Mouse (Mus musculus): ENCODE measurements around the gene Tha1. TPM values are rescaled to one million over a fixed set of nuclear protein-coding genes. Genes with fewer than 3 reads are reported as not detected.

Gene Tha1
- polyA plus RNA-seq, 1 experiment = 27.7 TPM

GRCm38 (mm10) chr11:117848985-117849671 lies 24.2 kb downstream of the Tha1 start, which contains the start of gene Birc5:
Birc5 (plus strand) TSS chr11:117849251.
- under 1% methylated on average over 51 of the region's 51 CpGs for WGBS
- Histone ChIP-seq H3K27me3 (ENCODE audit: control insufficient read depth, insufficient read depth, low read length) (no peaks in the 10 kb centered on the region), H3K27ac (ENCODE audit: insufficient read depth, low read depth, low read length) (peak within 1 kb of the TSS; percentile 91), H3K4me1 (ENCODE audit: control insufficient read depth, insufficient read depth, insufficient read length, low read length) (peaks cover 13% of the 10 kb centered on the region), H3K36me3 (ENCODE audit: control insufficient read depth, insufficient read depth, low read length) (0 out of 2 replicates have a peak, but pooled peaks cover 5% of the 10 kb centered on the region), H3K4me3 (ENCODE audit: low read depth, low read length) (peak within 1 kb of the TSS; percentile 80)
- TF ChIP-seq POLR2A (IDR thresholded peaks at IDR 0.05; ENCODE audit: low read depth, low read length) (peak; percentile 90), CTCF (IDR thresholded peaks at IDR 0.05; ENCODE audit: extremely low read depth, insufficient read length, insufficient replicate concordance, low read depth, low read length) (no peak)

DNA sequence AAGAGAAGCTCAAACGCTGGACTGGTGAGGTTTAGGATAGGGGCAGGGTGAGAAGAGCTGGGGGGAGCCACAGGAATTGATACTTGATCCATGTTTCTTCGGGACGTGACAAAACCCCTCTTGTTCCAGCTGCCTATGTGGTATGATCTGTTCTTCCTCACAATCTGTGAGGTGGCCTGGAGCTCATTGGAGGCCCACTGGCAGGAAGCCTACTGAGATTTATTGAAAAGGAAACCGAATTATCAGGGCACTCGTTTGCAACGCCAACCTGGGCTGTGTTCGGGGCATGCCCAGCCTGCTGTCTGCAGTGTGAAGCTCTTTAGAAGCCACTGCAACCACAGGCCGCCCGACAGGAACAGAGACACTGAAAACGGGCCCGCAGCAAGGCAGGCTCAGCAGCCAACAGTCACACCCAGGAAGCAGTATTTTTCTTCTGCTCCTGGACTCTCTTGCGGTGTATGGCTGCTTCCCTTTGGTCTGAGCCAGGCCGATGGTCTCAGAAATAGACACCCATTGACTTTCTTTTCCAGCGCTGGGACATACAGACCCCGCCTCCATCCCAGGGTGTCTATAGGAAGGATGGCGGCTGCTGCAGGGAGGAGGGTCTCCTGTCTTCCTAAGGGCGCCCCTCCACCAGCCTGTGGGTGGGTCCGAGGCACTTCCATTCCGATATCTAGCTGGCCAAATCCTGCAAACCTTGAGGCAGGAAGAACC lies 24.9 kb downstream of the Tha1 start:
- 2% methylated on average over 19 of the region's 19 CpGs for WGBS
- TF ChIP-seq CTCF (IDR thresholded peaks at IDR 0.05; ENCODE audit: extremely low read depth, insufficient read length, insufficient replicate concordance, low read depth, low read length) (no peak), POLR2A (IDR thresholded peaks at IDR 0.05; ENCODE audit: low read depth, low read length) (no peak)
- Histone ChIP-seq H3K4me1 (ENCODE audit: control insufficient read depth, insufficient read depth, insufficient read length, low read length) (peaks cover 13% of the 10 kb centered on the region), H3K4me3 (ENCODE audit: low read depth, low read length) (peak overlapping the region; percentile 67), H3K27ac (ENCODE audit: insufficient read depth, low read depth, low read length) (peak overlapping the region; percentile 91), H3K27me3 (ENCODE audit: control insufficient read depth, insufficient read depth, low read length) (no peaks in the 10 kb centered on the region), H3K36me3 (ENCODE audit: control insufficient read depth, insufficient read depth, low read length) (0 out of 2 replicates have a peak, but pooled peaks cover 3% of the 10 kb centered on the region)

DNA sequence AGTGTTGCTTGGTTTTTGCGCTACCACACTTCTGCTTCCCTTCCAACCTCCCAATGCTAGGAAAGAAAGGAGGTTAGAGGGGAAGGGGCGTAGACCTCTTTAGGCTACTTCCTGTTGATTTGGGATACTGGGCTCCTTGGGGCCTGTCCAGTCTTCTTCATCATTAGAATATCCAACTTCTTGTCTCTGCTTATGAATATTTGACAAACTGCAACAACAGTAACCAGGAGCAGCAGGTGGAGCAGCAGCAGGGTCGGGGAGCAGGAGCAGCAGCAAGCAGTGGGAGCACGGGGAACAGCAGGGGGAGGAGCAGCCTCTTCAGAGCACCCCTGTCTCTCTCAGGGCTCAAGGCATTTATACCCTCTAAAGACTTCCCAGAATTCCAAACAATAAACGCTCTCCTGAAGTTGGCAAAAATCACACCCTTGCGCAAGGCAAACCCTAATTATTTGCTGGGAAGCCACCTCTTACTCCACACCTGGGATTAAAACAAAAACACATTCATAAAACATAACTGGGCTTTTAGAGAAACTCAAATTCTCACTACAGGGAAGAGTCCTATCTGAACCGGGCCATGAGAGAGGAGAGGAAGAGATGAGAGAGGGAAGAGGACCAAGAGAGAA lies 25.6 kb downstream of the Tha1 start:
- Histone ChIP-seq H3K36me3 (ENCODE audit: control insufficient read depth, insufficient read depth, low read length) (no peaks in the 10 kb centered on the region), H3K27ac (ENCODE audit: insufficient read depth, low read depth, low read length) (peak overlapping the region; percentile 91), H3K27me3 (ENCODE audit: control insufficient read depth, insufficient read depth, low read length) (no peaks in the 10 kb centered on the region), H3K4me1 (ENCODE audit: control insufficient read depth, insufficient read depth, insufficient read length, low read length) (peaks cover 13% of the 10 kb centered on the region), H3K4me3 (ENCODE audit: low read depth, low read length) (peak overlapping the region; percentile 67; the same call in 1 of the 2 replicates)
- 49% methylated on average over 7 of the region's 7 CpGs for WGBS
- TF ChIP-seq POLR2A (IDR thresholded peaks at IDR 0.05; ENCODE audit: low read depth, low read length) = no peak
- TF ChIP-seq CTCF (IDR thresholded peaks at IDR 0.05; ENCODE audit: extremely low read depth, insufficient read length, insufficient replicate concordance, low read depth, low read length) = no peak

- Histone ChIP-seq H3K4me3 (ENCODE audit: low read depth, low read length) (no peak overlapping the region), H3K27me3 (ENCODE audit: control insufficient read depth, insufficient read depth, low read length) (no peaks in the 10 kb centered on the region), H3K27ac (ENCODE audit: insufficient read depth, low read depth, low read length) (peak overlapping the region; percentile 60), H3K36me3 (ENCODE audit: control insufficient read depth, insufficient read depth, low read length) (no peaks in the 10 kb centered on the region), H3K4me1 (ENCODE audit: control insufficient read depth, insufficient read depth, insufficient read length, low read length) (peaks cover 13% of the 10 kb centered on the region)
- no peak for TF ChIP-seq POLR2A (IDR thresholded peaks at IDR 0.05; ENCODE audit: low read depth, low read length)
- TF ChIP-seq CTCF (IDR thresholded peaks at IDR 0.05; ENCODE audit: extremely low read depth, insufficient read length, insufficient replicate concordance, low read depth, low read length) = no peak
- 16% methylated on average over 5 of the region's 5 CpGs for WGBS
These were observed 26.6 kb downstream of the Tha1 start for GRCm38 (mm10) chr11:117846640-117847039.

GRCm38 (mm10) chr11:117845651-117846050 lies 27.6 kb downstream of the Tha1 start:
- 85% methylated on average over 2 of the region's 2 CpGs for WGBS
- H3K4me3 ChIP-seq (ENCODE audit: low read depth, low read length) = no peak overlapping the region
- H3K27me3 ChIP-seq (ENCODE audit: control insufficient read depth, insufficient read depth, low read length) = no peaks in the 10 kb centered on the region
- H3K27ac ChIP-seq (ENCODE audit: insufficient read depth, low read depth, low read length) = no peak overlapping the region
- H3K36me3 ChIP-seq (ENCODE audit: control insufficient read depth, insufficient read depth, low read length) = no peaks in the 10 kb centered on the region
- H3K4me1 ChIP-seq (ENCODE audit: control insufficient read depth, insufficient read depth, insufficient read length, low read length) = peaks cover 13% of the 10 kb centered on the region
- TF ChIP-seq CTCF (IDR thresholded peaks at IDR 0.05; ENCODE audit: extremely low read depth, insufficient read length, insufficient replicate concordance, low read depth, low read length) = no peak
- TF ChIP-seq POLR2A (IDR thresholded peaks at IDR 0.05; ENCODE audit: low read depth, low read length) = no peak

DNA sequence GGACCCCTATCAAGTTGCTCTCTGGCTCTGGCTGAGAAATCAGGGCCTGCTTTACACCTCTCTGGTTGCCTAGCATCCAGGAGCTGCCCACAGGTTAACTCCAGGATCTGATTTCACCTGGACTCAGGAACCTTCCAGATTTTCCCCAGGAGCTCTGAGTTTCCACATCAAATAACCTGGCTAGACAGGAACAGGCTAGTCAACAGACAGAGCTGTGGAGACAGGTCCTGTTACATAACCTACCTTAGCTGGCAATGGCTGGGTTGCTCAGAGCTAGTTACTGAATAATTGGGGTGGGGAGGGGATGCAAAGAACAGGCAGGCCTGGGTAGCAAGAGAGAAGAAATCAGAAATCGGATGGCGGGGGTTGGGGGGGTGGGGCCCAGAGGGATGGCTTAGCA lies 28.3 kb downstream of the Tha1 start:
- Histone ChIP-seq H3K27ac (ENCODE audit: insufficient read depth, low read depth, low read length) (no peak overlapping the region), H3K27me3 (ENCODE audit: control insufficient read depth, insufficient read depth, low read length) (no peaks in the 10 kb centered on the region), H3K36me3 (ENCODE audit: control insufficient read depth, insufficient read depth, low read length) (no peaks in the 10 kb centered on the region), H3K4me3 (ENCODE audit: low read depth, low read length) (no peak overlapping the region), H3K4me1 (ENCODE audit: control insufficient read depth, insufficient read depth, insufficient read length, low read length) (peaks cover 13% of the 10 kb centered on the region)
- TF ChIP-seq POLR2A (IDR thresholded peaks at IDR 0.05; ENCODE audit: low read depth, low read length) (no peak), CTCF (IDR thresholded peaks at IDR 0.05; ENCODE audit: extremely low read depth, insufficient read length, insufficient replicate concordance, low read depth, low read length) (no peak)
- 83% methylated on average over 2 of the region's 2 CpGs for WGBS

DNA sequence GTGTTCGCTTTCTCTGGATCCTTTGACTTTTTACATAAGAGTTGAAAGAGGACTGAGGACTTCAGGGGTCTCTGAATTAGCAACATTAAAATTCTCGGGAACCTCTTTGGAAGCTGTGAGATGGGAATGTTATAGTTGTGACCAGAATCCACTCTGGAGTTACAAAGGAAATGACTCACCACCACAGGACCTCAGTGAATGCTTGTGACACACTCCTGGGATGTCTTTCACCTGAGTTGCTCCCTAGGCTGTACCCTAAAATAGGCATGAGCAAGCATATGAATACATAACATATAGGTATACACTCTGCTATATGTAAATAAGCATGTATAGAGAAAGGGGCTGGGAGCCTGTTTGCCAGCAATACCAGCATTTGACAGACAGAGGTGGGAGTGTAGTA lies 29.8 kb downstream of the Tha1 start:
- Histone ChIP-seq H3K27ac (ENCODE audit: insufficient read depth, low read depth, low read length) (no peak overlapping the region), H3K27me3 (ENCODE audit: control insufficient read depth, insufficient read depth, low read length) (no peaks in the 10 kb centered on the region), H3K4me3 (ENCODE audit: low read depth, low read length) (no peak overlapping the region), H3K4me1 (ENCODE audit: control insufficient read depth, insufficient read depth, insufficient read length, low read length) (peaks cover 23% of the 10 kb centered on the region), H3K36me3 (ENCODE audit: control insufficient read depth, insufficient read depth, low read length) (no peaks in the 10 kb centered on the region)
- 90% methylated on average over 2 of the region's 2 CpGs for WGBS
- TF ChIP-seq CTCF (IDR thresholded peaks at IDR 0.05; ENCODE audit: extremely low read depth, insufficient read length, insufficient replicate concordance, low read depth, low read length) (no peak), POLR2A (IDR thresholded peaks at IDR 0.05; ENCODE audit: low read depth, low read length) (no peak)

Data from small intestine, adult 2 months (tissue).